Mouse (Mus musculus): ENCODE results near the gene Fam71a. TPM values are rescaled to one million over a fixed set of nuclear protein-coding genes. Genes with fewer than 3 reads are reported as not detected.

Fam71a gene
- not detected in 2 replicates for polyA plus RNA-seq (2012; rRNA removed)

GRCm38 (mm10) chr1:191164717-191165116 lies at the start of gene Fam71a:
Gene Fam71a (minus strand): TSS chr1:191164817.

Other genes starting within 250 kb of the Fam71a start
- 12.6 TPM in 2 replicates for gene Angel2, start 239.7 kb downstream of the Fam71a start, polyA plus RNA-seq (2012; rRNA removed)
- gene Vash2, start 185.5 kb downstream of the Fam71a start, polyA plus RNA-seq (2012; rRNA removed): 0.30 and 0.32 TPM in 2 replicates
- gene Flvcr1, start 138.7 kb downstream of the Fam71a start, polyA plus RNA-seq (2012; rRNA removed): 5.6 TPM in 2 replicates
- not detected in 2 replicates for gene Spata45, start 128.2 kb downstream of the Fam71a start, polyA plus RNA-seq (2012; rRNA removed)
- 7.3 and 8.6 TPM in 2 replicates for gene Tatdn3, start 101.9 kb downstream of the Fam71a start, polyA plus RNA-seq (2012; rRNA removed)
- gene Nsl1, start 101.8 kb downstream of the Fam71a start, polyA plus RNA-seq (2012; rRNA removed): 4.9 TPM in 2 replicates
- gene Batf3, start 67.0 kb downstream of the Fam71a start, polyA plus RNA-seq (2012; rRNA removed): 2.1 and 2.5 TPM in 2 replicates
- gene Atf3, start 53.2 kb upstream of the Fam71a start, polyA plus RNA-seq (2012; rRNA removed): 1.8 and 2.0 TPM in 2 replicates
- gene Nenf, start 153.4 kb upstream of the Fam71a start, polyA plus RNA-seq (2012; rRNA removed): 45.1 and 45.6 TPM in 2 replicates
- 3.8 and 3.9 TPM in 2 replicates for gene Tmem206, start 161.1 kb upstream of the Fam71a start, polyA plus RNA-seq (2012; rRNA removed)
- gene Ppp2r5a, start 238.5 kb upstream of the Fam71a start, polyA plus RNA-seq (2012; rRNA removed): 41.1 and 41.4 TPM in 2 replicates

All from liver, embryonic 18 days (tissue).